Mouse (Mus musculus) CH12.LX (cell line): Measurements from ENCODE around the gene Btbd8.

Source experiments
- BHLHE40 ChIP-seq: IDR thresholded peaks from 2 replicates; pipeline ENCODE4 v1.6.1; 2011; ENCODE audit warnings: mild to moderate bottlenecking, low read depth, low read length, improper control_type of control experiment
- CTCF ChIP-seq, 2 experiments: IDR thresholded peaks in 1 of 2; conservative IDR thresholded peaks in 1 of 2; 2 replicates each; pipeline ENCODE4 v1.5.1; 2011 to 2012; ENCODE audit warnings: low read depth in 2 of 2, low read length in 2 of 2, improper control_type of control experiment in 1 of 2, inconsistent platforms in 1 of 2, mild to moderate bottlenecking in 1 of 2, moderate library complexity in 1 of 2
- HCFC1 ChIP-seq: IDR thresholded peaks from 2 replicates; pipeline ENCODE4 v1.6.1; 2012; ENCODE audit warnings: low read depth, mild to moderate bottlenecking, inconsistent platforms, low read length, improper control_type of control experiment
- IRF4 ChIP-seq: IDR thresholded peaks from 2 replicates; pipeline ENCODE4 v1.6.1; 2014; ENCODE audit warnings: low read depth, mild to moderate bottlenecking, inconsistent platforms, low read length, improper control_type of control experiment
- KAT2A ChIP-seq: IDR thresholded peaks from 2 replicates; pipeline ENCODE4 v1.6.1; 2012; ENCODE audit warnings: low read length, improper control_type of control experiment, inconsistent platforms; ENCODE audit not compliant: insufficient replicate concordance
- POLR2A ChIP-seq: IDR thresholded peaks from 2 replicates; pipeline ENCODE4 v1.6.1; 2011; ENCODE audit warnings: low read depth, mild to moderate bottlenecking, improper control_type of control experiment, low read length
- POLR2AphosphoS2 ChIP-seq: IDR thresholded peaks from 2 replicates; pipeline ENCODE4 v1.6.1; 2011; ENCODE audit warnings: low read depth, low read length, improper control_type of control experiment
- RCOR1 ChIP-seq: conservative IDR thresholded peaks from 2 replicates; pipeline ENCODE4 v1.6.1; 2012; ENCODE audit warnings: low read depth, mild to moderate bottlenecking, inconsistent platforms, low read length, improper control_type of control experiment
- SMC3 ChIP-seq: IDR thresholded peaks from 2 replicates; pipeline ENCODE4 v1.6.1; 2011; ENCODE audit warnings: low read depth, low read length, improper control_type of control experiment
- USF2 ChIP-seq: conservative IDR thresholded peaks from 2 replicates; pipeline ENCODE4 v1.6.1; 2011; ENCODE audit warnings: low read depth, low read length, improper control_type of control experiment
- ZMIZ1 ChIP-seq: IDR thresholded peaks from 2 replicates; pipeline ENCODE4 v1.6.1; 2012; ENCODE audit warnings: low read depth, mild to moderate bottlenecking, inconsistent platforms, low read length, improper control_type of control experiment
- ZNF384 ChIP-seq: IDR thresholded peaks from 2 replicates; pipeline ENCODE4 v1.6.1; 2012; ENCODE audit warnings: low read depth, low read length, improper control_type of control experiment, inconsistent platforms

DNA sequence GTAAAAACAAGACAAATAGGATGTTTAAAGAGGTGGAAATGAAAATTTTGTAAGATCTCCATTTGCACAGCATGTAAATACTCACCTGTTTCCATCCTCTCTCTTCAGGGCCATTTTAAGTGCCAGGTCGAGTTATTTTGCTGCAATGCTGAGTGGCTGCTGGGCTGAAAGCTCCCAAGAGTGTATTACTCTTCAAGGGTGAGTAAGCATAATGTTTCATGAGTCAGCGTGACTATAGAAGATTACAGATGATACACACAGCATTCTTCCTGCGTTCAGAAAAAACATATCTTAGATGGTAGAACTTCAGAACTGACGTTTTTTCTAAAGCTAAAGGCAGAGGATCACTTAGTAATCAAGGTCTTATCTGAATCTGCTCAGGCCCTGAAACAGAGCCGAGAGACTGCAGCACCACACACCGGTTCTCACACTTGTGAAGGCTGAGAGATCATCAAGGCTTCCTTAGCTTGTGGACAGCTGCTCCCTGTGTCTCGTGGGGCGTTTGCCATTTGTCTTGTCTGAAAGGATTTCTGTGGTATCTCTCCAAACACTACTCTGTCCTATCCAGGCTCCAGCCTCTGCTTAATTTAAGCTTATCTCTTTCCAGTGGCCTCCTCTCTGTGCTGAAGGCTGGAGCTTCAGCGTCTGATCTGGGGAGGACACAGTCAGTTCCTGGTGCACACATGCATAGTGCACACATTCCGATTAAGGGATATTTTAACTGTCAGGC lies 33.0 kb downstream of the Btbd8 start:
- TF ChIP-seq IRF4: no peak
- no peak for TF ChIP-seq USF2
- TF ChIP-seq RCOR1: no peak
- no peak for TF ChIP-seq BHLHE40
- no peak for TF ChIP-seq SMC3
- no peak for TF ChIP-seq POLR2A
- TF ChIP-seq CTCF (conservative IDR thresholded peaks at IDR 0.05 in 1 of 2, IDR thresholded peaks at IDR 0.05 in 1 of 2; ENCODE audit: low read depth in 2 of 2, low read length in 2 of 2): no peak
- TF ChIP-seq HCFC1: no peak
- no peak for TF ChIP-seq ZMIZ1
- TF ChIP-seq POLR2AphosphoS2: no peak
- TF ChIP-seq KAT2A: no peak
- no peak for TF ChIP-seq ZNF384
